Comparison of ENCODE assay signal across 10 mouse cellular contexts in the genomic region with DNA sequence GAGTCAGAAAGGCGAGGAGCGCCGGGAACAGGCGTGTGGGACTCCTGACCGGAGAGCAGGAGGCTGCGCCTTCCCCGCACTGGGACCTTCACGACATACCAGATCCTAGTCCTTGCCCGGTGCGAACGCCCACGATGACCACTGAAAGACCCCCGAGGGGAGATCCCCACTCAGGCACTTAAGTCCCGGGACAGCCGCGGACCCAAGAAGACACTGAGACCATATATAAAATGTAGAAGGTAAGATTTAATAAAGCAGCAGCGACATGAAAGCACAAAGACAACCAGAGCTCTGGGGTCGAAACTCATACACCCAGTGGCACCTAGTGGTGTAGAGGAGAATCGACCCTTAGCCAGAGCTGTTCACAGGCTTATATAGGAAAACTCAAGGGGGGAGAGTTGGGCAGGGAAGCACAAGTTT. TPM values are rescaled to one million over a fixed set of nuclear protein-coding genes. Genes with fewer than 3 reads are reported as not detected.
DNase-seq lines count a peak whose midpoint lies in the region; ATAC-seq and TF ChIP-seq lines count a peak whose summit lies in the region.
"Not testable (repeated sequence)": the region's sequence is repeated elsewhere in the genome, so short reads cannot be mapped to it uniquely, and the experiment has no call there.
"Had no signal": no experiment of that assay in that cellular context is flagged by ENCODE, and none has a peak within 500 bp of the region (broad histone marks: within the 10 kb centered on the region; RNA-seq: fewer than 3 reads in every experiment).

No protein-coding gene starts in this region.

- ATAC-seq in heart, embryonic 15.5 days (replicated peaks; ENCODE audit: insufficient number of reproducible peaks, insufficient read depth, low FRiP score, low read depth); liver, embryonic 12.5 days; midbrain, postnatal 0 days (ENCODE audit: low FRiP score): not testable (repeated sequence)
- ATAC-seq in kidney, embryonic 15.5 days (replicated peaks; ENCODE audit: low FRiP score) = peak; percentile 67; the same call in 1 of the 2 replicates
- ATAC-seq in stomach, embryonic 14.5 days (ENCODE audit: insufficient number of reproducible peaks, insufficient read depth, low FRiP score, low read depth) = peak; percentile 67; the same call in 1 of the 2 replicates

- H3K27ac ChIP-seq in embryonic fibroblast, embryonic 13.5 days (ENCODE audit: insufficient read depth, low read length); heart, embryonic 15.5 days; kidney, embryonic 15.5 days; liver, embryonic 12.5 days; midbrain, postnatal 0 days (ENCODE audit: low read depth, low read length); stomach, embryonic 14.5 days (ENCODE audit: low read length): not testable (repeated sequence)

- DNase-seq in B cell, adult 2 months = peak; percentile 46 to 54
- DNase-seq in brain, adult 2 months (ENCODE audit: low read depth, low spot score) = peak; percentile 57
- DNase-seq in midbrain, postnatal 0 days (ENCODE audit: low spot score) = peak; percentile 54

- peak overlapping the region; percentile 83 for H3K4me2 ChIP-seq in heart, embryonic 15.5 days
- H3K4me2 ChIP-seq in kidney, embryonic 15.5 days = peak overlapping the region; percentile 78
- peak overlapping the region; percentile 40 for H3K4me2 ChIP-seq in liver, embryonic 12.5 days
- peak overlapping the region; percentile 23 for H3K4me2 ChIP-seq in midbrain, postnatal 0 days (ENCODE audit: low read depth, low read length, poor library complexity, severe bottlenecking)
- H3K4me2 ChIP-seq in stomach, embryonic 14.5 days (replicated peaks; ENCODE audit: low read depth, low read length) = peak overlapping the region; percentile 29

- not testable (repeated sequence) for TF ChIP-seq CTCF in embryonic fibroblast, embryonic 13.5 days (IDR thresholded peaks at IDR 0.05; ENCODE audit: borderline replicate concordance, insufficient read depth, low read length)
- TF ChIP-seq CTCF in midbrain, postnatal 0 days (IDR thresholded peaks at IDR 0.05) = peak; percentile 71

- not testable (repeated sequence) for H3K36me3 ChIP-seq in heart, embryonic 15.5 days; kidney, embryonic 15.5 days; liver, embryonic 12.5 days; midbrain, postnatal 0 days (ENCODE audit: insufficient read depth, low read length); stomach, embryonic 14.5 days (ENCODE audit: control insufficient read depth, insufficient read depth, low read length)

- not testable (repeated sequence) for H3K9ac ChIP-seq in heart, embryonic 15.5 days; kidney, embryonic 15.5 days; liver, embryonic 12.5 days; midbrain, postnatal 0 days (replicated peaks; ENCODE audit: low read length, poor library complexity, severe bottlenecking); stomach, embryonic 14.5 days (replicated peaks; ENCODE audit: low read depth, low read length)

- 22% methylated on average over 19 of the region's 19 CpGs for WGBS in heart, embryonic 15.5 days
- WGBS in kidney, embryonic 15.5 days = 35% methylated on average over 19 of the region's 19 CpGs
- WGBS in liver, embryonic 12.5 days (ENCODE audit: insufficient replicate concordance) = 28% methylated on average over 19 of the region's 19 CpGs
- WGBS in midbrain, postnatal 0 days = 30% methylated on average over 19 of the region's 19 CpGs
- WGBS in stomach, embryonic 14.5 days = 32% methylated on average over 19 of the region's 19 CpGs

- H3K27me3 ChIP-seq in heart, embryonic 15.5 days; kidney, embryonic 15.5 days; midbrain, postnatal 0 days (ENCODE audit: insufficient read depth, low read length); stomach, embryonic 14.5 days (ENCODE audit: control insufficient read depth, insufficient read depth, low read length): not testable (repeated sequence)
- peaks cover 10% of the 10 kb centered on the region for H3K27me3 ChIP-seq in liver, embryonic 12.5 days (replicated peaks)

- not testable (repeated sequence) for H3K9me3 ChIP-seq in heart, embryonic 15.5 days (replicated peaks); kidney, embryonic 15.5 days (replicated peaks); liver, embryonic 12.5 days (replicated peaks); midbrain, postnatal 0 days (ENCODE audit: low read length); stomach, embryonic 14.5 days (ENCODE audit: control insufficient read depth, low read depth, low read length)

- H3K4me3 ChIP-seq in embryonic fibroblast, embryonic 13.5 days (ENCODE audit: insufficient read depth, low read length) = peak overlapping the region; percentile 16; the same call in 1 of the 2 replicates
- peak overlapping the region; percentile 40 for H3K4me3 ChIP-seq in heart, embryonic 15.5 days
- H3K4me3 ChIP-seq in kidney, embryonic 15.5 days (replicated peaks) = peak overlapping the region; percentile 36
- H3K4me3 ChIP-seq in liver, embryonic 12.5 days = peak overlapping the region; percentile 26; the same call in 1 of the 2 replicates
- H3K4me3 ChIP-seq in midbrain, postnatal 0 days (ENCODE audit: low read depth, low read length) = peak overlapping the region; percentile 21; the same call in 1 of the 2 replicates
- H3K4me3 ChIP-seq in stomach, embryonic 14.5 days (ENCODE audit: low read depth, low read length) = peak overlapping the region; percentile 15; the same call in 1 of the 2 replicates

- not testable (repeated sequence) for TF ChIP-seq POLR2A in embryonic fibroblast, embryonic 13.5 days (IDR thresholded peaks at IDR 0.05; ENCODE audit: low read depth, low read length)

- H3K4me1 ChIP-seq in embryonic fibroblast, embryonic 13.5 days (ENCODE audit: control insufficient read depth, insufficient read depth, low read length); heart, embryonic 15.5 days (replicated peaks); kidney, embryonic 15.5 days; liver, embryonic 12.5 days; midbrain, postnatal 0 days (ENCODE audit: insufficient read depth, low read length); stomach, embryonic 14.5 days (ENCODE audit: control insufficient read depth, insufficient read depth, low read length): not testable (repeated sequence)

RNA-seq across cellular contexts. Expression of gene Zbtb33, which starts 9.7 kb away (rescaled TPM):
- 24.8 and 28.4 TPM in 2 replicates for polyA plus RNA-seq in embryonic fibroblast, embryonic 13.5 days (2011; ENCODE audit: insufficient read length, low read depth, missing spikeins)
- 2.0 and 2.2 TPM in 2 replicates for polyA plus RNA-seq in heart, embryonic 15.5 days (2015; fragmentation: Nextera tagmentation; extraction: Ambion mirVana)
- polyA plus RNA-seq in kidney, embryonic 15.5 days (2015; fragmentation: Nextera tagmentation; extraction: Ambion mirVana) = 4.0 and 4.7 TPM in 2 replicates
- polyA plus RNA-seq in liver, embryonic 12.5 days (2016; fragmentation: Nextera tagmentation; extraction: Ambion mirVana) = 1.7 and 2.2 TPM in 2 replicates
- total RNA-seq in midbrain, postnatal 0 days (2014; rRNA removed) = 27.3 and 33.0 TPM in 2 replicates
- 3.3 and 3.7 TPM in 2 replicates for polyA plus RNA-seq in midbrain, postnatal 0 days (2015; fragmentation: Nextera tagmentation; extraction: Ambion mirVana)
- 7.5 and 7.6 TPM in 2 replicates for polyA plus RNA-seq in stomach, embryonic 14.5 days (2014; fragmentation: Nextera tagmentation; extraction: Ambion mirVana)

RNA-seq across cellular contexts. Expression of gene Rhox13, which starts 58.9 kb away (rescaled TPM):
- polyA plus RNA-seq in embryonic fibroblast, embryonic 13.5 days (2011; ENCODE audit: insufficient read length, low read depth, missing spikeins) = not detected in 2 replicates
- polyA plus RNA-seq in heart, embryonic 15.5 days (2015; fragmentation: Nextera tagmentation; extraction: Ambion mirVana) = not detected in 2 replicates
- not detected in 2 replicates for polyA plus RNA-seq in kidney, embryonic 15.5 days (2015; fragmentation: Nextera tagmentation; extraction: Ambion mirVana)
- polyA plus RNA-seq in liver, embryonic 12.5 days (2016; fragmentation: Nextera tagmentation; extraction: Ambion mirVana) = not detected in 2 replicates
- total RNA-seq in midbrain, postnatal 0 days (2014; rRNA removed) = not detected in 2 replicates
- not detected in 2 replicates for polyA plus RNA-seq in midbrain, postnatal 0 days (2015; fragmentation: Nextera tagmentation; extraction: Ambion mirVana)
- polyA plus RNA-seq in stomach, embryonic 14.5 days (2014; fragmentation: Nextera tagmentation; extraction: Ambion mirVana) = not detected in 2 replicates
- total RNA-seq: G1E; gastrocnemius, postnatal 4 days had no signal
- polyA plus RNA-seq: G1E had no signal

Comparison
In these comparisons a context has a peak if more than half of its experiments do, and no peak if none do; other contexts are left out.
1. H3K4me2 ChIP-seq: peak in every context shown above with its lines; median percentile 83 in heart, embryonic 15.5 days; 78 in kidney, embryonic 15.5 days; 40 in liver, embryonic 12.5 days; 29 in stomach, embryonic 14.5 days; 23 in midbrain, postnatal 0 days.